Mouse (Mus musculus) heart, adult 2 months (tissue): ENCODE results near the gene Dennd2a. TPM values are rescaled to one million over a fixed set of nuclear protein-coding genes. Genes with fewer than 3 reads are reported as not detected.

Experiments
- DNase-seq, 2 experiments: peaks; one replicate each; pipeline ENCODE4 v3.0.0; 2021
- H3K27ac ChIP-seq: fragments of 200-600 bp; 2 replicates; pipeline ENCODE4 v1.8.1; 2022
- H3K27me3 ChIP-seq: fragments of 200-500 bp; 2 replicates; pipeline ENCODE4 v1.6.1; 2012; ENCODE audit warnings: mild to moderate bottlenecking, low read length, inconsistent platforms, mixed read lengths; ENCODE audit not compliant: control insufficient read depth, insufficient read depth
- H3K36me3 ChIP-seq: fragments of 200-500 bp; 2 replicates; pipeline ENCODE4 v1.6.1; 2012; ENCODE audit warnings: low read length, inconsistent platforms; ENCODE audit not compliant: control insufficient read depth, insufficient read depth
- H3K4me1 ChIP-seq: fragments of 200-500 bp; 2 replicates; pipeline ENCODE4 v1.6.1; 2011; ENCODE audit warnings: low read length; ENCODE audit not compliant: control insufficient read depth, insufficient read depth
- H3K4me3 ChIP-seq: fragments of 200-600 bp; 2 replicates; pipeline ENCODE4 v1.8.1; 2022
- H3K79me2 ChIP-seq: fragments of 200-500 bp; replicated peaks from 2 replicates; pipeline ENCODE4 v1.6.1; 2012; ENCODE audit warnings: mild to moderate bottlenecking, inconsistent platforms, low read length, moderate library complexity, mixed read lengths; ENCODE audit not compliant: control insufficient read depth, insufficient read depth
- H3K9ac ChIP-seq: fragments of 200-500 bp; 2 replicates; pipeline ENCODE4 v1.6.1; 2012; ENCODE audit warnings: low read depth, mild to moderate bottlenecking, control low read depth, inconsistent platforms, low read length, mixed read lengths
- CTCF ChIP-seq: fragments of 200-600 bp; IDR thresholded peaks from 2 replicates; pipeline ENCODE4 v1.8.1; 2022; ENCODE audit warnings: antibody characterized with exemption, mild to moderate bottlenecking, moderate library complexity
- EP300 ChIP-seq: fragments of 200-500 bp; IDR thresholded peaks from 2 replicates; pipeline ENCODE4 v1.6.1; 2011; ENCODE audit warnings: low read depth, low read length, control low read depth; ENCODE audit not compliant: insufficient read depth
- POLR2A ChIP-seq: fragments of 200-500 bp; IDR thresholded peaks from 2 replicates; pipeline ENCODE4 v1.6.1; 2011; ENCODE audit warnings: mild to moderate bottlenecking, low read depth, low read length, control low read depth; ENCODE audit not compliant: insufficient read depth
- WGBS: fragments of 180-500 bp; shearing (Covaris S2); methylation state at CpG from one replicate; pipeline ENCODE4 v1.1.7; 2018; 5-methylcytosine and 5-hydroxymethylcytosine counted together
- intact Hi-C: fragments of 180-260 bp; cut with DNase I; formaldehyde crosslinking; loops from one replicate; pipeline ENCODE4 v1.15.1; 2025
- polyA plus RNA-seq: library from polyadenylated mRNA; depleted of rRNA; stranded (reverse); fragments of >200 nt; gene quantifications from 2 replicates; pipeline ENCODE4 v1.2.3, GENCODE M21; 2012
- total RNA-seq, 2 experiments: library from RNA; stranded (reverse); gene quantifications; 2 replicates each; pipeline ENCODE4 v1.2.3; 2021

The Dennd2a gene
- total and polyA plus RNA-seq, 3 experiments, result 5.6 to 6.6 (median 6.0) TPM

GRCm38 (mm10) chr6:39492161-39492560 is 65.5 kb downstream of the Dennd2a start:
- peaks cover 1% of the 10 kb centered on the region; the same call in 1 of the 2 replicates for H3K4me1 ChIP-seq
- H3K4me3 ChIP-seq, result no peak overlapping the region
- DNase-seq, result no peak
- TF ChIP-seq POLR2A, result no peak
- TF ChIP-seq EP300, result no peak
- TF ChIP-seq CTCF, result no peak
- no peaks in the 10 kb centered on the region for H3K27me3 ChIP-seq
- H3K79me2 ChIP-seq, result no peaks in the 10 kb centered on the region
- intact Hi-C loops, result no loop called here
- H3K36me3 ChIP-seq, result no peaks in the 10 kb centered on the region
- no peak overlapping the region for H3K27ac ChIP-seq
- H3K9ac ChIP-seq, result no peak overlapping the region
- WGBS, result 88% methylated on average over 4 of the region's 4 CpGs

GRCm38 (mm10) chr6:39491203-39491602 is 66.5 kb downstream of the Dennd2a start:
- peaks cover 1% of the 10 kb centered on the region; the same call in 1 of the 2 replicates for H3K4me1 ChIP-seq
- TF ChIP-seq CTCF (no peak), EP300 (no peak), POLR2A (no peak)
- H3K4me3 ChIP-seq, result no peak overlapping the region
- WGBS, result 93% methylated on average over 5 of the region's 5 CpGs
- H3K9ac ChIP-seq, result no peak overlapping the region
- H3K79me2 ChIP-seq, result no peaks in the 10 kb centered on the region
- no peaks in the 10 kb centered on the region for H3K27me3 ChIP-seq
- intact Hi-C loops, result no loop called here
- no peak overlapping the region for H3K27ac ChIP-seq
- DNase-seq, result no peak
- no peaks in the 10 kb centered on the region for H3K36me3 ChIP-seq

GRCm38 (mm10) chr6:39488292-39488691 is 69.4 kb downstream of the Dennd2a start:
- H3K36me3 ChIP-seq, result no peaks in the 10 kb centered on the region
- TF ChIP-seq POLR2A (no peak), CTCF (no peak), EP300 (no peak)
- H3K79me2 ChIP-seq, result no peaks in the 10 kb centered on the region
- H3K4me3 ChIP-seq, result no peak overlapping the region
- H3K27me3 ChIP-seq, result no peaks in the 10 kb centered on the region
- intact Hi-C loops, result no loop called here
- peaks cover 1% of the 10 kb centered on the region; the same call in 1 of the 2 replicates for H3K4me1 ChIP-seq
- 92% methylated on average over 8 of the region's 8 CpGs for WGBS
- no peak for DNase-seq
- no peak overlapping the region for H3K27ac ChIP-seq
- no peak overlapping the region for H3K9ac ChIP-seq

GRCm38 (mm10) chr6:39483656-39484055 is 74.0 kb downstream of the Dennd2a start:
- H3K36me3 ChIP-seq, result no peaks in the 10 kb centered on the region
- intact Hi-C loops, result no loop called here
- 92% methylated on average over 4 of the region's 4 CpGs for WGBS
- H3K79me2 ChIP-seq, result no peaks in the 10 kb centered on the region
- H3K27me3 ChIP-seq, result no peaks in the 10 kb centered on the region
- H3K9ac ChIP-seq, result no peak overlapping the region
- H3K4me3 ChIP-seq, result no peak overlapping the region
- no peaks in the 10 kb centered on the region for H3K4me1 ChIP-seq
- TF ChIP-seq POLR2A (no peak), CTCF (peak; percentile 26; the same call in 1 of the 2 replicates)
- no peak overlapping the region for H3K27ac ChIP-seq
- no peak for DNase-seq

- TF ChIP-seq EP300, result no peak
- no peak for TF ChIP-seq POLR2A
- no peak for TF ChIP-seq CTCF
- Histone ChIP-seq H3K4me1 (no peaks in the 10 kb centered on the region; the same call in 1 of the 2 replicates), H3K4me3 (no peak overlapping the region), H3K27ac (no peak overlapping the region; the same call in 1 of the 2 replicates), H3K79me2 (no peaks in the 10 kb centered on the region), H3K9ac (no peak overlapping the region), H3K36me3 (no peaks in the 10 kb centered on the region), H3K27me3 (no peaks in the 10 kb centered on the region)
- 49% methylated on average over 8 of the region's 8 CpGs for WGBS
- intact Hi-C loops, result no loop called here
- peak; percentile 71 to 73 for DNase-seq
These were observed 79.0 kb downstream of the Dennd2a start for GRCm38 (mm10) chr6:39478509-39479150.

GRCm38 (mm10) chr6:39476617-39477016 is 81.0 kb downstream of the Dennd2a start:
- no peaks in the 10 kb centered on the region; the same call in 1 of the 2 replicates for H3K4me1 ChIP-seq
- no peak for DNase-seq
- no peak overlapping the region for H3K4me3 ChIP-seq
- H3K27ac ChIP-seq, result no peak overlapping the region
- no peaks in the 10 kb centered on the region for H3K79me2 ChIP-seq
- H3K36me3 ChIP-seq, result no peaks in the 10 kb centered on the region
- no peak overlapping the region for H3K9ac ChIP-seq
- WGBS, result 60% methylated on average over 1 of the region's 1 CpGs
- TF ChIP-seq POLR2A, result no peak
- no peak for TF ChIP-seq CTCF
- TF ChIP-seq EP300, result no peak
- no peaks in the 10 kb centered on the region for H3K27me3 ChIP-seq
- intact Hi-C loops, result no loop called here
